Mouse (Mus musculus) midbrain, embryonic 15.5 days (tissue): ENCODE data around the gene Phykpl. TPM values are rescaled to one million over a fixed set of nuclear protein-coding genes. Genes with fewer than 3 reads are reported as not detected.

Source experiments
- ATAC-seq: fragments of 200-750 bp; cut with Nextera tagmentation; replicated peaks from 2 replicates; pipeline ENCODE4 v1.8.0; 2017; ENCODE audit warnings: moderate TSS enrichment
- H3K27ac ChIP-seq: fragments of 300-500 bp; sonication (generic); 2 replicates; pipeline ENCODE4 v1.5.1; 2015; ENCODE audit warnings: mild to moderate bottlenecking, inconsistent platforms
- H3K27me3 ChIP-seq: fragments of 300-500 bp; sonication (generic); replicated peaks from 2 replicates; pipeline ENCODE4 v1.6.1; 2015; ENCODE audit warnings: inconsistent platforms
- H3K36me3 ChIP-seq: fragments of 300-500 bp; sonication (generic); replicated peaks from 2 replicates; pipeline ENCODE4 v1.6.1; 2015; ENCODE audit warnings: inconsistent platforms
- H3K4me1 ChIP-seq: fragments of 300-500 bp; sonication (generic); 2 replicates; pipeline ENCODE4 v1.6.1; 2015; ENCODE audit warnings: inconsistent platforms
- H3K4me2 ChIP-seq: fragments of 300-500 bp; sonication (generic); 2 replicates; pipeline ENCODE4 v1.6.1; 2015; ENCODE audit warnings: inconsistent platforms, mild to moderate bottlenecking, moderate library complexity
- H3K4me3 ChIP-seq: fragments of 300-500 bp; sonication (generic); 2 replicates; pipeline ENCODE4 v1.5.1; 2015; ENCODE audit warnings: mild to moderate bottlenecking, inconsistent platforms
- H3K9ac ChIP-seq: fragments of 300-500 bp; sonication (generic); 2 replicates; pipeline ENCODE4 v1.6.1; 2015; ENCODE audit warnings: mild to moderate bottlenecking, inconsistent platforms
- H3K9me3 ChIP-seq: fragments of 300-500 bp; sonication (generic); 2 replicates; pipeline ENCODE4 v1.6.1; 2016; ENCODE audit warnings: inconsistent platforms
- WGBS: fragments of 180-500 bp; shearing (Covaris S2); methylation state at CpG from one replicate; pipeline ENCODE4 v1.1.7; 2015; ENCODE audit warnings: mixed read lengths; 5-methylcytosine and 5-hydroxymethylcytosine counted together
- polyA plus RNA-seq: library from polyadenylated mRNA; unstranded; fragments of >200 nt; fragmentation: Nextera tagmentation; extraction: Ambion mirVana; gene quantifications from 2 replicates; pipeline ENCODE4 v1.2.1, GENCODE M21; 2015

The Phykpl gene
- 9.7 and 12.0 TPM in 2 replicates for polyA plus RNA-seq

DNA sequence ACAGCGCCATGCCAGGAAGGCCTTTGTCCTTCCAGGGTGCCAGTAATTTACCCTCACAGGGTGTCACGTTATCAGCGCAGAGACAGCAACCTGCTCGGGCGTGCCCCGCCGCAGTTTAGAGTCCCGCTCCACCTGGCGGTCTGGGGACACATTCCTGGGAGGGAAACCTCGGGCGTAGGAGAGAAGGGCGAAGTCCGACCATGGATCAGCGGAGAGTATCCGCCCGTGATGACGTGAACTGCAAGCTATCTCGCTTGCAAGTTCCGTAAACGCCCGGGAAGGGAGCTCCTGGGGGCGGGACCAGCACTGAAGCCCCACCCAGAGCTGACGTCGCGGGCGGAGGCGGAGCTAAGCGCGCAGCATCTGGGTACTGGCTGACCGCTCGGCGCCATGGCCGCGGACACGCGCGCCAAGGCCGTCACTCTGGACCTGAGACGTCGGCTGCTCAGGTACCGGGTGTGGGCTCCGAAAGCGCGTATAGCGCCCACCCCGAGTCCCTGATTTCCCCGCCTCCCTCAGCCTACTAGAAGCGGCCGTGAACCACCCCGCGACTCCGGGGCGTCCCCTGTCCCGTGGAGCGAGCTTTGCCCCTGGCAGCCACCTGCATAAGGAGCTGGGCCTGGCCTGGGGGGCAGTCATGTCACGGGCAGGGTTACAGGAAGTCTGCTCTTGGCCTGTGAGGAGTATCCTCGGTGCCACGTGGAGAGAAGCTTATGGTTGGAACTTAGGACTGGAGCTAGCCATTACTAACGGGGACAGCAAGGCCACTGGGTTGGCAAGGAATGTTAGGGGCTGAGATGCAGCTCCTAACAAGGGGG lies at the start of gene Phykpl:
TSS of gene Phykpl (plus strand) at position 327 of the 818 bp plus-strand sequence.
- Histone ChIP-seq H3K36me3 (peaks cover 23% of the 10 kb centered on the region; the same call in 1 of the 2 replicates), H3K27ac (peak within 1 kb of the TSS; percentile 95), H3K9ac (peak within 1 kb of the TSS; percentile 72), H3K4me2 (peak within 1 kb of the TSS; percentile 63), H3K4me3 (peak within 1 kb of the TSS; percentile 57), H3K4me1 (peaks cover 24% of the 10 kb centered on the region), H3K9me3 (no peaks in the 10 kb centered on the region), H3K27me3 (no peaks in the 10 kb centered on the region)
- WGBS, result under 1% methylated on average over 59 of the region's 59 CpGs
- peak; percentile 95 for ATAC-seq

GRCm38 (mm10) chr11:51538388-51538787 lies 46.2 kb upstream of the Phykpl start:
- ATAC-seq, result no peak
- no peak overlapping the region for H3K9ac ChIP-seq
- no peak overlapping the region for H3K4me2 ChIP-seq
- H3K4me1 ChIP-seq, result no peaks in the 10 kb centered on the region
- H3K4me3 ChIP-seq, result no peak overlapping the region
- H3K36me3 ChIP-seq, result no peaks in the 10 kb centered on the region
- no peak overlapping the region for H3K27ac ChIP-seq
- H3K9me3 ChIP-seq, result no peaks in the 10 kb centered on the region
- 35% methylated on average over 7 of the region's 7 CpGs for WGBS
- H3K27me3 ChIP-seq, result no peaks in the 10 kb centered on the region

DNA sequence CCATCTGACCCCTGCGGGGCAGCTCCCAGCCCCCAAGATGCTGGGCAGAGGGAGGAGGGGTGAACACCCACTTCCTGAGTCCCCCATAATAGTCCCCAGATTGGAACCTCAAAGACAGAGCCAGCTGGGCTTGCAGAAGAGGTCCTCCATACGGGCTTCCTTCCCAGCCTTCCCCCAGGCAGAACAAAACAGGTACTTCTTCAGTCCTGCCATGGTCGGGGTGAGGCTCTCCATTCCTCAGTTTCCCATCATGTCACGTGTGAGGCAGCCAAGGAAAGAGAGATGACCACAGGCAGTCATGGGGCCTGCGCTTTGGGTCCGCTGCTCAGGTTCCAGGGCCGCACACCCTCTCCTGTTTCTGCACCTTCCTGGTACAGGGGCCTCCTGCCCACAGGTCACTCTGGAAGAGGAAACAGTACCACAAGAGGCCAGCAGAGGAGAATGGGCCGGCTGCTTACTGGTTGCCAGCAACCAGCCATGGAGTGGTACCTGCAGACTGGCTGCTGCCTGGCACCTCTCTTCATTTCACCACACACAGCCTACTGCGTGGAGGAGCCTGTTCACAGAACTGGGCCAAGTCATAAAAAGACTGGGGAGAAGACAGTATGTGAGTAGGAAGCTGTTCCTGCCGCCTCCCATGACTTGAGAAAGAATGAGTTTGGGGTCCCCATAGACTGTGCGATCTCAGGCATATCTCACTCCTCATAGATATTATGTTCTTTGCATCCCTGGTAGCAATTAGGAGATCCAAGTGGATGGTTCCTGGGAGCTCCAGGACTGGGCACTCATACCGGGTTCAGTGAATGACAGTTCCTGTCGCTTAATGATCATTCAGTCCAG lies 45.4 kb upstream of the Phykpl start:
- Histone ChIP-seq H3K27me3 (no peaks in the 10 kb centered on the region), H3K27ac (no peak overlapping the region), H3K4me2 (no peak overlapping the region), H3K9ac (no peak overlapping the region), H3K4me3 (no peak overlapping the region), H3K4me1 (no peaks in the 10 kb centered on the region), H3K9me3 (no peaks in the 10 kb centered on the region), H3K36me3 (no peaks in the 10 kb centered on the region)
- peak; percentile 35 for ATAC-seq
- WGBS, result 63% methylated on average over 13 of the region's 13 CpGs

DNA sequence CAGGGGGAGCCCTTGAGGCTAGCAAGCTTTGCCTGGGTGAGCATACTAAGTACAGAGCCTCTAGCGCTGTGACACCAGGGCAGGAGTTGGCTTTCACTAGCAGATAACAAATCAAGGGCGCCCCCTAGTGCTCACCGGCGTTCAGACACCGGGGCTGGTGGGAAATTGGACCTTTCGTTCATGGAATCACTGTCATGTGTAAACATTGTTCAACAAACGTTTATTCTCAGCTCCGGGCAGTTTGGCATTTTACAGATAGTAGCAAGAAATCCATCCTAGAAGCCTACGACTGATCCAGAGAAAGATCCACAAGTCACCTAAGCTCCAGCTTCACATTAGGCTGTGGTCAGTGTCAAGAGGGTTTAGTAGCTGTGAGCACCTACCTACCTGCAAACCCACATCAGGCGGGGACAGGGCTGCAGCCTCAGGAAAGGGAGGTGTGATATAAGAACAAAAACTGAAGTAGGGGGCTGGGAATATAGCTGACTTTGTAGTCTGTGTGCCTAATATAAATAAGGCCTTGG lies 44.7 kb upstream of the Phykpl start:
- no peaks in the 10 kb centered on the region for H3K4me1 ChIP-seq
- no peaks in the 10 kb centered on the region for H3K9me3 ChIP-seq
- no peaks in the 10 kb centered on the region for H3K27me3 ChIP-seq
- H3K36me3 ChIP-seq, result no peaks in the 10 kb centered on the region
- no peak overlapping the region for H3K9ac ChIP-seq
- ATAC-seq, result peak; percentile 89
- no peak overlapping the region for H3K4me2 ChIP-seq
- H3K4me3 ChIP-seq, result no peak overlapping the region
- WGBS, result 11% methylated on average over 10 of the region's 10 CpGs
- no peak overlapping the region for H3K27ac ChIP-seq

DNA sequence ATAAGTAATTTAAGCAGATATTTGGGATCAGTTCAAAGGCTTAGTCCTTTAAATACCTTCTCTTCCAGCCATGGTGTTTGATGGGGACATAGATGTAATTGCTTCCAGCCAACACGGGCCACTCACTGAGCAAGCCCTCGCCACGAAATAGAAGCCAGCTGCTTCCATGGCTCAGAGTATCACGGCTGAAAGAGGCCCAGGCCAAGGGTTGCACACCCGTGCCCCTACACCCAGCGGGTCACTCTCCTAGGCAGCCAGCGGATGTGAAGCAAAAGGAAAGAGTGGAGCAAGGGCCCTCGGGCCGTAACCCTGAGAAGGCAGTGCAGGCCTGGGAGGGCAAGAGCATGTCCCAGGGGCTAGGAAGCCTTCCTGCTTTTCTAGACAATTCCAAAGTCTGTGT lies 42.1 kb upstream of the Phykpl start:
- no peaks in the 10 kb centered on the region for H3K36me3 ChIP-seq

DNA sequence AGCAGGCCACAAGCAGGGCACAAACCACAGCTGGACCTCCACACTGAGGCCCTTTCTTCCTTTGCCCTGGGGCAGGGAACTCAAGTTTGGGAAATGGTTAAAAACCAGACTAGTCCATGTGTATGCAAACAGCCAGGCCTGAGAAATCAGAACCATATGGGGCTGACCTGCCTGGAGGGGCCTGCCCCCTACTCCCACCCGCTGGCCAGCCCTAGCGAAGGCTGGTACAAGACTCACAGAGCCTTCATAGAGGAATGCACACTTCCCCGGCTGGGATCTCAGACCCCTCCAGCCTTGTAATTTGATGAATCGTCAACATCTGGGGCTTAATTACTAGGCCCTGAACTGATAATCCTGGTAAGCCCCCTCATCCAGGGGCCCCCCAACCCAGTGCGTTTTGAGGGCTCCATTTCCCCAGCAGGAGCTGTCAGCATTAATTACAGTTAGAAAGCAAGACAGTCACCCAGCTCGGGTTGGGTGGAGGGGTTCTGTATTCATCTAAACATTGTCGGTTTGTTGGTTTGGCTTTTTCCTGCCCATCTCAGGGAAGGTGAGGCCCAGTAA lies 41.0 kb upstream of the Phykpl start:
- ATAC-seq, result no peak
- H3K9me3 ChIP-seq, result no peaks in the 10 kb centered on the region
- 30% methylated on average over 7 of the region's 7 CpGs for whole genome bisulfite sequencing
- H3K27me3 ChIP-seq, result no peaks in the 10 kb centered on the region
- H3K36me3 ChIP-seq, result no peaks in the 10 kb centered on the region
- no peak overlapping the region for H3K4me3 ChIP-seq
- H3K4me2 ChIP-seq, result no peak overlapping the region
- H3K9ac ChIP-seq, result no peak overlapping the region
- H3K4me1 ChIP-seq, result no peaks in the 10 kb centered on the region
- no peak overlapping the region for H3K27ac ChIP-seq

More for the DNA sequence above, 42.1 kb upstream of the Phykpl start:
- Histone ChIP-seq H3K4me3 (no peak overlapping the region), H3K4me1 (no peaks in the 10 kb centered on the region), H3K9ac (no peak overlapping the region), H3K27ac (no peak overlapping the region), H3K4me2 (no peak overlapping the region), H3K9me3 (no peaks in the 10 kb centered on the region), H3K27me3 (no peaks in the 10 kb centered on the region)
- ATAC-seq, result no peak
- 65% methylated on average over 9 of the region's 9 CpGs for WGBS

DNA sequence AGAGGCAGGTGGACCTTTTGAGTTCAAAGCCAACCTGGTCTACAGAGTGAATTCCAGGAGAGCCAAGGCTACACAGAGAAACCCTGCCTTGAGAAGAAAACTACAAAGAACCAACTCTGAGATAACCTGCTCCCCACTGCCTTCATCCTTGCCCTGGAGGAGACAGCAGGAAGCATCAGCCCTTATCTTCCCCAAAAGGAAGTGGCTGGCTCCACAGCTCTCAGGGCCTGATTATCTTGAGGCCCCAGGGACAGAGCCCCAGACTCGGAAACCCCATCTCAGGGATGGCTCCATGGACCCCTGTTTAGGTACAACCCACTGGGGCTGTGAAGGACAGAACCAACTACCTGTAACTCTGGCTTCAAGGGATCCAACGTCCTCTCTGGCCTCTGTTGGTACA lies 40.1 kb upstream of the Phykpl start:
- Histone ChIP-seq H3K27ac (no peak overlapping the region), H3K4me3 (no peak overlapping the region), H3K9me3 (no peaks in the 10 kb centered on the region), H3K9ac (no peak overlapping the region), H3K4me2 (no peak overlapping the region), H3K36me3 (no peaks in the 10 kb centered on the region), H3K27me3 (no peaks in the 10 kb centered on the region), H3K4me1 (no peaks in the 10 kb centered on the region)
- WGBS, result 70% methylated on average over 2 of the region's 2 CpGs
- ATAC-seq, result no peak

DNA sequence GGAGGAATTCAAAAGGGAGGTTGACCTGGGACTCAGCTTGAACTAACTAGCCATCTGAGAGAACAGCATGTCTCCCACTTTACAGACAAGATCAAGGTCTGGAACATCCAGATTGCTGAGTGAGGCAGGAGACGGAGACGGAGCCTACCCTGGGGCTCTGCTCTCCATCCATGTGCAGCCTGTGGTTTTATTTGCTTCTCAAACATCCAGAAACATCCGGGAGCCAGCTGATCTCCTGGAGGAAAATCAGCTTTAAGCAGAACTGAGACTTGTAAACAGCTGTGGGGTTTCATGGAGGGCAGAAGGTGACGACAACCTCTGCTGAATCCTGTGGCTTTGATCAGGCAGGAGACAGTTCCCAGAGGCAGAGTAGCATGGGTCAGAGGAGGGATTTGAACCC lies 38.7 kb upstream of the Phykpl start:
- Histone ChIP-seq H3K9me3 (no peaks in the 10 kb centered on the region), H3K4me3 (no peak overlapping the region), H3K9ac (no peak overlapping the region), H3K27ac (no peak overlapping the region), H3K27me3 (no peaks in the 10 kb centered on the region), H3K4me2 (no peak overlapping the region), H3K4me1 (no peaks in the 10 kb centered on the region), H3K36me3 (no peaks in the 10 kb centered on the region)
- ATAC-seq, result no peak
- 59% methylated on average over 4 of the region's 4 CpGs for WGBS

DNA sequence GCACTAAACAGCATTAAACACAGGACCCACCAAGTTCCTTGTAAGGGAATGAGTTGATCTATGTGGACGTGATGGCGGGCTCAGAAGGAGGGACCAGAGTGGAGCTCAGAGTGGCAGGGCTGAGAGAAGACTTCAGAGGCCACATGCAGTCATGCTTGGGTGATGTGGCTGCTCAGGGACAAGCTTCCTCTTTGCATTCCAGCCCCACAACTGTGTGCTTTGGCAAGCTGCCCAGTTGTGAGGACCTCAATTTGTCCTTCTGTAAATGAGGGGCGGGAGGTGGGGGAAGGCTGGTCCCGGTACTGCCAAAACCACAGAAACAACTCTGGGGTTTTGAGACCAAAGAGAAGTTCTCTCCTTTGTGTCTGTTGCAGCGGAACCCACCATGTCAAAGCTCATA lies 33.3 kb upstream of the Phykpl start:
- H3K27ac ChIP-seq, result no peak overlapping the region
- H3K4me2 ChIP-seq, result no peak overlapping the region
- no peak overlapping the region for H3K4me3 ChIP-seq
- no peak overlapping the region for H3K9ac ChIP-seq
- no peaks in the 10 kb centered on the region for H3K27me3 ChIP-seq
- ATAC-seq, result no peak
- WGBS, result 70% methylated on average over 5 of the region's 5 CpGs
- H3K9me3 ChIP-seq, result no peaks in the 10 kb centered on the region
- no peaks in the 10 kb centered on the region; the same call in 1 of the 2 replicates for H3K4me1 ChIP-seq
- H3K36me3 ChIP-seq, result no peaks in the 10 kb centered on the region

DNA sequence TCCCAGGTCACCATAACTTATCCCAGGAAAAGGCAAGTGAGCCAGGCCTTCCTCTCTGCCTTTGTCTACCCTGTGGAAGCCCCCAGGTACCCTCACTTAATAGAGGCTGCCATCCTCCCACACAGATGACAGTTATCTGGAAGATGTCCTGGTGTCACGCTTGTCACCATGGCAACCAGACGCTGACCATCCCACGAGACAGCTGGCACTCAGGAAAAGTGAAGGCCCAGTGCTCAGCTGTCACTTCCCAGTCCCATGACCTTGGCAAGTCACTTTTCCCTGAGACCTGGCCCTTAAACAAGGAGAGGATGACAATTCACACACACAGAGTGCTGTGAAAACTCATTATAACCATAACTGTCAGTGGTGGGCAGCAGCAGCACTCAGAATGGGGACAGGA lies 32.5 kb upstream of the Phykpl start:
- WGBS, result 44% methylated on average over 3 of the region's 3 CpGs
- Histone ChIP-seq H3K27ac (no peak overlapping the region), H3K4me1 (no peaks in the 10 kb centered on the region; the same call in 1 of the 2 replicates), H3K4me2 (no peak overlapping the region), H3K36me3 (no peaks in the 10 kb centered on the region), H3K9ac (no peak overlapping the region), H3K4me3 (no peak overlapping the region), H3K9me3 (no peaks in the 10 kb centered on the region), H3K27me3 (no peaks in the 10 kb centered on the region)
- ATAC-seq, result no peak

GRCm38 (mm10) chr11:51554590-51554989 lies 30.0 kb upstream of the Phykpl start:
- ATAC-seq, result no peak
- Histone ChIP-seq H3K27ac (no peak overlapping the region), H3K9ac (no peak overlapping the region), H3K27me3 (no peaks in the 10 kb centered on the region), H3K4me2 (peak overlapping the region; percentile 11; the same call in 1 of the 2 replicates), H3K4me3 (0 out of 2 replicates have a peak overlapping the region, but pooled peaks have one; percentile 10), H3K9me3 (no peaks in the 10 kb centered on the region), H3K4me1 (no peaks in the 10 kb centered on the region; the same call in 1 of the 2 replicates), H3K36me3 (no peaks in the 10 kb centered on the region)
- 64% methylated on average over 10 of the region's 10 CpGs for WGBS

DNA sequence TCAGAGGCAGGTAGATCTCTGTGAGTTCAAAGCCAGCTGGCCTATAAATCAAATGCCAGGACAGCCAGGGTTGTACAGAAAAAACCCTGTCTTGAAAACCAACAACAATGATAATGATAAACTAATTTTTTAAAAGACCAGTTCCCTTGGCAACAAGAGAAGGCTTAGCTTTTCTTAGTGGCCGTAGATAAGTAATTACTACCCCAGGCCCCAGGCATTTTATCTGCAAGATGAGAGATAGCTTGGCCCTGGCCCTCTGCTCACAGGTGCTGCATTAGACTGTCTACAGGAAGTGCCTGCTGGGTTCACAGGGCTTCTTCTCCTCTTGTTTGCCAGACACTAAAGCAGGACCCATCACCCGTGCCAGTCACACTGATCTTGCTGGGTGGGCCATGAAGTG lies 29.5 kb upstream of the Phykpl start:
- H3K4me2 ChIP-seq, result peak overlapping the region; percentile 11; the same call in 1 of the 2 replicates
- no peaks in the 10 kb centered on the region for H3K9me3 ChIP-seq
- 66% methylated on average over 2 of the region's 2 CpGs for WGBS
- no peak for ATAC-seq
- H3K9ac ChIP-seq, result no peak overlapping the region
- H3K27me3 ChIP-seq, result no peaks in the 10 kb centered on the region
- no peak overlapping the region for H3K27ac ChIP-seq
- no peaks in the 10 kb centered on the region for H3K36me3 ChIP-seq
- no peaks in the 10 kb centered on the region; the same call in 1 of the 2 replicates for H3K4me1 ChIP-seq
- no peak overlapping the region for H3K4me3 ChIP-seq
